ENCODE assay signal across 8 mouse cellular contexts in the genomic region with DNA sequence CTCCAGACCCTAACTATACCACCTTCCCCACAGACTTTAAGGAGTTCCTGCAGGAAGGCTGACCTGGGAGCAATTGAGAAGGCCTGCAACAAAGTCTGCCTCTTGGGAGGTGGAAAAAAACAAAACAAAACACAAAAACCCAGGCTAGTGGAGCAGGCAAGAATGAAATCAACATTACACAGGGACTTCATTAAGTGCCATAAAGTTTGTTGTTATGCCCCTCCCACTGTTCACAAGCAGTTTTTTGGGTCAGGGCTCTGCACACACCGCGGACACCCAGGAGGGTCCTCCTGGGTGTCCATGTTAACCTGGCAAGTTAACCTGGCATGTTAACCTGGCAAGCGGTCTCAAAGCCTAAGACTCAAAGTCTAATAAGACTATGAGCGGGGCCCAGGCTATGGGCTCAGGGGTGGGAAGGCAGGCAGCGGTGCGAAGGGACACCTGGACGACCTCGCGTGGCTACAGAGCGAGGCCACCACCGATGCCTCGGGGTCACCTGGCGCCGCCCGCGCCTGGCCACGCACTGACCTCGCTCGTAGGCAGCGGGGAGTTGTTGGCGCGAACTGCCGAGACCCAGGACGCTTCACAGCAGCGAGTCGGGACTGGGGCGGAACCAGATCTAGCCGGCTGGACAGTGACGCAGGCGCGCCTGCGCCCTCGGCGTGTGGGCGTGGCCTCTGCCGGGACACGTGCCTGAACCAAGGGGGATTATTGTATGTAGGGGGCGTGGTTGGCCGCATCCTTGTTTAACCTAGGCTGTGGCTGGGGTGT. TPM values are rescaled to one million over a fixed set of nuclear protein-coding genes. Genes with fewer than 3 reads are reported as not detected.
A peak's percentile ranks its signal among the peaks of the same experiment; 100 is the strongest.
DNase-seq lines count a peak whose midpoint lies in the region; ATAC-seq and TF ChIP-seq lines count a peak whose summit lies in the region.

No protein-coding gene starts in this region.

- TF ChIP-seq CTCF in bone marrow, adult 2 months (IDR thresholded peaks at IDR 0.05; ENCODE audit: control insufficient read depth, insufficient read depth, low read length): no peak
- no peak for TF ChIP-seq CTCF in spleen, adult 2 months (IDR thresholded peaks at IDR 0.05; ENCODE audit: extremely low read depth, insufficient read depth, insufficient read length, insufficient replicate concordance)

- no peaks in the 10 kb centered on the region for H3K27me3 ChIP-seq in embryonic facial prominence, embryonic 14.5 days (replicated peaks; ENCODE audit: control insufficient read depth, insufficient read depth, low read length)
- no peaks in the 10 kb centered on the region for H3K27me3 ChIP-seq in limb, embryonic 14.5 days (ENCODE audit: control insufficient read depth, insufficient read depth, low read length)
- no peaks in the 10 kb centered on the region for H3K27me3 ChIP-seq in midbrain, embryonic 16.5 days (ENCODE audit: control insufficient read depth, insufficient read depth, low read depth, low read length)
- H3K27me3 ChIP-seq in spleen, adult 2 months (ENCODE audit: control insufficient read depth, insufficient read depth, low read length): no peaks in the 10 kb centered on the region

- H3K9ac ChIP-seq in embryonic facial prominence, embryonic 14.5 days (ENCODE audit: low read depth, low read length): peak overlapping the region; percentile 92
- H3K9ac ChIP-seq in limb, embryonic 14.5 days (ENCODE audit: low read depth, low read length, severe bottlenecking): peak overlapping the region; percentile 98
- peak overlapping the region; percentile 89 for H3K9ac ChIP-seq in midbrain, embryonic 16.5 days (ENCODE audit: low read depth, low read length)

- H3K27ac ChIP-seq in bone marrow, adult 2 months (ENCODE audit: control insufficient read depth, insufficient read depth, low read depth, low read length, poor library complexity): peak overlapping the region; percentile 96
- H3K27ac ChIP-seq in embryonic facial prominence, embryonic 14.5 days (replicated peaks; ENCODE audit: low read depth, low read length): peak overlapping the region; percentile 86
- H3K27ac ChIP-seq in limb, embryonic 14.5 days (replicated peaks; ENCODE audit: low read depth, low read length): peak overlapping the region; percentile 86
- peak overlapping the region; percentile 79 for H3K27ac ChIP-seq in midbrain, embryonic 16.5 days (ENCODE audit: low read length)
- H3K27ac ChIP-seq in spleen, adult 2 months (ENCODE audit: insufficient read depth, low read length): peak overlapping the region; percentile 91

- no peaks in the 10 kb centered on the region for H3K9me3 ChIP-seq in embryonic facial prominence, embryonic 14.5 days (ENCODE audit: control insufficient read depth, low read length)
- H3K9me3 ChIP-seq in limb, embryonic 14.5 days (ENCODE audit: control insufficient read depth, low read length): no peaks in the 10 kb centered on the region
- H3K9me3 ChIP-seq in midbrain, embryonic 16.5 days (replicated peaks; ENCODE audit: control insufficient read depth, low read length, poor library complexity, severe bottlenecking): no peaks in the 10 kb centered on the region

- peak overlapping the region; percentile 87 for H3K4me3 ChIP-seq in bone marrow, adult 2 months (replicated peaks; ENCODE audit: control insufficient read depth, low read depth, low read length)
- peak overlapping the region; percentile 64 for H3K4me3 ChIP-seq in embryonic facial prominence, embryonic 14.5 days (ENCODE audit: low read depth, low read length)
- H3K4me3 ChIP-seq in limb, embryonic 14.5 days (replicated peaks; ENCODE audit: low read length): peak overlapping the region; percentile 71
- peak overlapping the region; percentile 75 for H3K4me3 ChIP-seq in midbrain, embryonic 16.5 days (ENCODE audit: low read depth, low read length)
- peak overlapping the region; percentile 89 for H3K4me3 ChIP-seq in spleen, adult 2 months (ENCODE audit: extremely low read depth, insufficient read depth, insufficient read length)

- peak; percentile 96 for DNase-seq in B cell, adult 2 months
- DNase-seq in embryonic facial prominence, embryonic 14.5 days (ENCODE audit: low spot score): peak; percentile 95
- peak; percentile 93 for DNase-seq in heart, adult 8-10 months (ENCODE audit: low spot score)
- peak; percentile 94 to 95 for DNase-seq in kidney, adult 8-10 months
- DNase-seq in limb, embryonic 14.5 days (ENCODE audit: low spot score): peak; percentile 93
- peak; percentile 80 to 89 for DNase-seq in spleen, adult 2 months (ENCODE audit: low read depth in 1 of 2, low spot score in 2 of 2)

- ATAC-seq in embryonic facial prominence, embryonic 14.5 days (ENCODE audit: low read depth): peak; percentile 93
- ATAC-seq in limb, embryonic 14.5 days (ENCODE audit: low FRiP score, low read depth): peak; percentile 96
- peak; percentile 92 for ATAC-seq in midbrain, embryonic 16.5 days

- peaks cover 14% of the 10 kb centered on the region for H3K4me1 ChIP-seq in bone marrow, adult 2 months (ENCODE audit: control insufficient read depth, insufficient read depth, low read length)
- peaks cover 7% of the 10 kb centered on the region; the same call in 1 of the 2 replicates for H3K4me1 ChIP-seq in embryonic facial prominence, embryonic 14.5 days (ENCODE audit: control insufficient read depth, insufficient read depth, low read length)
- peaks cover 18% of the 10 kb centered on the region for H3K4me1 ChIP-seq in limb, embryonic 14.5 days (ENCODE audit: control insufficient read depth, insufficient read depth, low read length)
- H3K4me1 ChIP-seq in midbrain, embryonic 16.5 days (ENCODE audit: control insufficient read depth, insufficient read depth, low read length): peaks cover 20% of the 10 kb centered on the region
- H3K4me1 ChIP-seq in spleen, adult 2 months (ENCODE audit: control insufficient read depth, insufficient read depth, insufficient read length): peaks cover 33% of the 10 kb centered on the region

- TF ChIP-seq POLR2A in bone marrow, adult 2 months (IDR thresholded peaks at IDR 0.05; ENCODE audit: borderline replicate concordance, control insufficient read depth, low read depth, low read length): peak; percentile 97
- TF ChIP-seq POLR2A in limb, embryonic 14.5 days (IDR thresholded peaks at IDR 0.05; ENCODE audit: borderline replicate concordance, extremely low read depth, insufficient read depth, insufficient read length): peak; percentile 80; the same call in 1 of the 2 replicates
- peak; percentile 85 for TF ChIP-seq POLR2A in spleen, adult 2 months (IDR thresholded peaks at IDR 0.05; ENCODE audit: low read depth, low read length)

- H3K36me3 ChIP-seq in embryonic facial prominence, embryonic 14.5 days (ENCODE audit: control insufficient read depth, insufficient read depth, low read length): no peaks in the 10 kb centered on the region
- H3K36me3 ChIP-seq in limb, embryonic 14.5 days (ENCODE audit: control insufficient read depth, insufficient read depth, low read length): no peaks in the 10 kb centered on the region
- no peaks in the 10 kb centered on the region for H3K36me3 ChIP-seq in midbrain, embryonic 16.5 days (ENCODE audit: control insufficient read depth, insufficient read depth, low read length)
- no peaks in the 10 kb centered on the region for H3K36me3 ChIP-seq in spleen, adult 2 months (ENCODE audit: control insufficient read depth, insufficient read depth, low read length)

- peak overlapping the region; percentile 84 for H3K4me2 ChIP-seq in embryonic facial prominence, embryonic 14.5 days (ENCODE audit: low read depth, low read length)
- peak overlapping the region; percentile 85 for H3K4me2 ChIP-seq in limb, embryonic 14.5 days (replicated peaks; ENCODE audit: low read depth, low read length, severe bottlenecking)
- peak overlapping the region; percentile 87 for H3K4me2 ChIP-seq in midbrain, embryonic 16.5 days (ENCODE audit: low read length)

- WGBS in bone marrow, adult 2 months: 1% methylated on average over 39 of the region's 39 CpGs
- WGBS in embryonic facial prominence, embryonic 14.5 days: under 1% methylated on average over 31 of the region's 39 CpGs
- WGBS in limb, embryonic 14.5 days: 3% methylated on average over 38 of the region's 39 CpGs
- 2% methylated on average over 39 of the region's 39 CpGs for WGBS in midbrain, embryonic 16.5 days
- 2% methylated on average over 39 of the region's 39 CpGs for WGBS in spleen, adult 2 months

RNA-seq across cellular contexts. Expression of a gene that starts 5.7 kb away (rescaled TPM):
- polyA plus RNA-seq in bone marrow, adult 2 months (2011; ENCODE audit: insufficient read depth, insufficient read length, low replicate concordance, missing spikeins): 14.6 and 20.1 TPM in 2 replicates
- 2.0 and 2.8 TPM in 2 replicates for polyA plus RNA-seq in embryonic facial prominence, embryonic 14.5 days (2014; fragmentation: Nextera tagmentation; extraction: Ambion mirVana)
- total RNA-seq in heart, adult 8-10 months (2022): 10 to 100 TPM; 43.1 to 55.6 (median 47.0) TPM
- 1.9 and 2.4 TPM in 2 replicates for polyA plus RNA-seq in limb, embryonic 14.5 days (2012; rRNA removed)
- polyA plus RNA-seq in limb, embryonic 14.5 days (2014; fragmentation: Nextera tagmentation; extraction: Ambion mirVana): 2.3 and 2.5 TPM in 2 replicates
- 2.5 and 2.9 TPM in 2 replicates for polyA plus RNA-seq in midbrain, embryonic 16.5 days (2015; fragmentation: Nextera tagmentation; extraction: Ambion mirVana)
- polyA plus RNA-seq in spleen, adult 2 months (2012; rRNA removed): 32.2 and 36.3 TPM in 2 replicates

RNA-seq across cellular contexts. Expression of a gene that starts 19.4 kb away (rescaled TPM):
- polyA plus RNA-seq in bone marrow, adult 2 months (2011; ENCODE audit: insufficient read depth, insufficient read length, low replicate concordance, missing spikeins): not detected in 2 replicates
- polyA plus RNA-seq in embryonic facial prominence, embryonic 14.5 days (2014; fragmentation: Nextera tagmentation; extraction: Ambion mirVana): 11.5 and 11.8 TPM in 2 replicates
- not detected for total RNA-seq in heart, adult 8-10 months (2022)
- polyA plus RNA-seq in limb, embryonic 14.5 days (2012; rRNA removed): 29.3 and 36.2 TPM in 2 replicates
- polyA plus RNA-seq in limb, embryonic 14.5 days (2014; fragmentation: Nextera tagmentation; extraction: Ambion mirVana): 19.6 and 20.7 TPM in 2 replicates
- not detected in 2 replicates for polyA plus RNA-seq in midbrain, embryonic 16.5 days (2015; fragmentation: Nextera tagmentation; extraction: Ambion mirVana)
- polyA plus RNA-seq in spleen, adult 2 months (2012; rRNA removed): not detected in 2 replicates

RNA-seq across cellular contexts. Expression of a gene that starts 20.6 kb away (rescaled TPM):
- polyA plus RNA-seq in bone marrow, adult 2 months (2011; ENCODE audit: insufficient read depth, insufficient read length, low replicate concordance, missing spikeins): 27.6 and 39.3 TPM in 2 replicates
- 106 and 107 TPM in 2 replicates for polyA plus RNA-seq in embryonic facial prominence, embryonic 14.5 days (2014; fragmentation: Nextera tagmentation; extraction: Ambion mirVana)
- total RNA-seq in heart, adult 8-10 months (2022): 100 to 1,000 TPM in 3 of 4 experiments, 10 to 100 TPM in 1; 96.9 to 114 (median 106) TPM
- 77.8 and 90.6 TPM in 2 replicates for polyA plus RNA-seq in limb, embryonic 14.5 days (2012; rRNA removed)
- polyA plus RNA-seq in limb, embryonic 14.5 days (2014; fragmentation: Nextera tagmentation; extraction: Ambion mirVana): 108 and 111 TPM in 2 replicates
- 102 and 105 TPM in 2 replicates for polyA plus RNA-seq in midbrain, embryonic 16.5 days (2015; fragmentation: Nextera tagmentation; extraction: Ambion mirVana)
- polyA plus RNA-seq in spleen, adult 2 months (2012; rRNA removed): 27.2 and 36.2 TPM in 2 replicates

RNA-seq across cellular contexts. Expression of a gene that starts 33.3 kb away (rescaled TPM):
- polyA plus RNA-seq in bone marrow, adult 2 months (2011; ENCODE audit: insufficient read depth, insufficient read length, low replicate concordance, missing spikeins): 0.88 and 4.0 TPM in 2 replicates
- 5.2 and 5.5 TPM in 2 replicates for polyA plus RNA-seq in embryonic facial prominence, embryonic 14.5 days (2014; fragmentation: Nextera tagmentation; extraction: Ambion mirVana)
- total RNA-seq in heart, adult 8-10 months (2022): 1 to 10 TPM in 1 of 4 experiments, under 1 TPM in 3; 0.49 to 1.2 (median 0.72) TPM
- polyA plus RNA-seq in limb, embryonic 14.5 days (2012; rRNA removed): 9.1 and 10.6 TPM in 2 replicates
- polyA plus RNA-seq in limb, embryonic 14.5 days (2014; fragmentation: Nextera tagmentation; extraction: Ambion mirVana): 6.4 and 7.5 TPM in 2 replicates
- polyA plus RNA-seq in midbrain, embryonic 16.5 days (2015; fragmentation: Nextera tagmentation; extraction: Ambion mirVana): 0.14 and 0.39 TPM in 2 replicates
- polyA plus RNA-seq in spleen, adult 2 months (2012; rRNA removed): 8.1 and 11.9 TPM in 2 replicates

RNA-seq across cellular contexts. Expression of a gene that starts 46.4 kb away (rescaled TPM):
- 12.1 and 26.4 TPM in 2 replicates for polyA plus RNA-seq in bone marrow, adult 2 months (2011; ENCODE audit: insufficient read depth, insufficient read length, low replicate concordance, missing spikeins)
- polyA plus RNA-seq in embryonic facial prominence, embryonic 14.5 days (2014; fragmentation: Nextera tagmentation; extraction: Ambion mirVana): 5.1 and 5.7 TPM in 2 replicates
- total RNA-seq in heart, adult 8-10 months (2022): 1 to 10 TPM; 2.1 to 4.2 (median 2.9) TPM
- polyA plus RNA-seq in limb, embryonic 14.5 days (2012; rRNA removed): 2.5 and 2.9 TPM in 2 replicates
- 1.7 and 2.7 TPM in 2 replicates for polyA plus RNA-seq in limb, embryonic 14.5 days (2014; fragmentation: Nextera tagmentation; extraction: Ambion mirVana)
- polyA plus RNA-seq in midbrain, embryonic 16.5 days (2015; fragmentation: Nextera tagmentation; extraction: Ambion mirVana): 66.9 and 68.5 TPM in 2 replicates
- 23.2 and 29.5 TPM in 2 replicates for polyA plus RNA-seq in spleen, adult 2 months (2012; rRNA removed)

Comparison
In these comparisons a context has a peak if more than half of its experiments do, and no peak if none do; other contexts are left out.
1. Peak in every context shown above with its lines: DNase-seq, ATAC-seq, H3K4me3 ChIP-seq and H3K27ac ChIP-seq.
2. RNA of a gene that starts 19.4 kb away (polyA plus RNA-seq): 19.6 to 36.2 TPM in limb, embryonic 14.5 days and 11.5 to 11.8 TPM in embryonic facial prominence, embryonic 14.5 days; not detected in bone marrow, adult 2 months, not detected in midbrain, embryonic 16.5 days and not detected in spleen, adult 2 months; every median in the first group is over 10 times any median in the second.